Mouse (Mus musculus) heart, embryonic 11.5 days (tissue): ENCODE measurements at regions not wholly inside any gene's neighbourhood (a gene's known extent, or its start where the extent isn't known, plus 50 kb on each side); places are given as distances from the start of the nearest gene placed in this dataset.

Source experiments
- ATAC-seq: fragments of 200-750 bp; cut with Nextera tagmentation; replicated peaks from 2 replicates; pipeline ENCODE4 v1.8.0; 2017; ENCODE audit warnings: moderate library complexity; ENCODE audit not compliant: insufficient number of reproducible peaks, low FRiP score, low TSS enrichment
- H3K27ac ChIP-seq: fragments of 300-500 bp; sonication (generic); 2 replicates; pipeline ENCODE4 v1.5.1; 2014; ENCODE audit warnings: mild to moderate bottlenecking, low read depth, low read length
- H3K27me3 ChIP-seq: fragments of 300-500 bp; sonication (generic); 2 replicates; pipeline ENCODE4 v1.6.1; 2014; ENCODE audit warnings: mild to moderate bottlenecking, low read length, mixed read lengths; ENCODE audit not compliant: control insufficient read depth, insufficient read depth
- H3K36me3 ChIP-seq: fragments of 300-500 bp; sonication (generic); 2 replicates; pipeline ENCODE4 v1.6.1; 2014; ENCODE audit warnings: mild to moderate bottlenecking, low read length, moderate library complexity, mixed read lengths; ENCODE audit not compliant: control insufficient read depth, insufficient read depth
- H3K4me1 ChIP-seq: fragments of 300-500 bp; sonication (generic); 2 replicates; pipeline ENCODE4 v1.6.1; 2014; ENCODE audit warnings: low read length; ENCODE audit not compliant: control insufficient read depth, insufficient read depth
- H3K4me2 ChIP-seq: fragments of 300-500 bp; sonication (generic); 2 replicates; pipeline ENCODE4 v1.6.1; 2014; ENCODE audit warnings: mild to moderate bottlenecking, moderate library complexity
- H3K4me3 ChIP-seq: fragments of 300-500 bp; sonication (generic); 2 replicates; pipeline ENCODE4 v1.5.1; 2014; ENCODE audit warnings: low read depth, low read length
- H3K9ac ChIP-seq: fragments of 300-500 bp; sonication (generic); 2 replicates; pipeline ENCODE4 v1.6.1; 2014; ENCODE audit warnings: mild to moderate bottlenecking, low read depth, low read length, moderate library complexity
- H3K9me3 ChIP-seq: fragments of 300-500 bp; sonication (generic); replicated peaks from 2 replicates; pipeline ENCODE4 v1.6.1; 2016; ENCODE audit warnings: low read length; ENCODE audit not compliant: control insufficient read depth
- WGBS: fragments of 180-500 bp; shearing (Covaris S2); extraction: QIAGEN DNeasy Blood & Tissue Kit; methylation state at CpG from one replicate; pipeline ENCODE4 v1.1.7; 2014; ENCODE audit not compliant: insufficient replicate concordance; 5-methylcytosine and 5-hydroxymethylcytosine counted together

- ATAC-seq: no peak
- no peak overlapping the region for H3K9ac ChIP-seq
- no peak overlapping the region for H3K27ac ChIP-seq
- no peaks in the 10 kb centered on the region for H3K4me1 ChIP-seq
- no peaks in the 10 kb centered on the region for H3K27me3 ChIP-seq
- H3K36me3 ChIP-seq: no peaks in the 10 kb centered on the region
- no peak overlapping the region for H3K4me3 ChIP-seq
- no peaks in the 10 kb centered on the region for H3K9me3 ChIP-seq
- H3K4me2 ChIP-seq: no peak overlapping the region
- WGBS: 65% methylated on average over 3 of the region's 3 CpGs
These were observed 154.2 kb downstream of the Cetn3 start for GRCm38 (mm10) chr13:81937061-81937460.

DNA sequence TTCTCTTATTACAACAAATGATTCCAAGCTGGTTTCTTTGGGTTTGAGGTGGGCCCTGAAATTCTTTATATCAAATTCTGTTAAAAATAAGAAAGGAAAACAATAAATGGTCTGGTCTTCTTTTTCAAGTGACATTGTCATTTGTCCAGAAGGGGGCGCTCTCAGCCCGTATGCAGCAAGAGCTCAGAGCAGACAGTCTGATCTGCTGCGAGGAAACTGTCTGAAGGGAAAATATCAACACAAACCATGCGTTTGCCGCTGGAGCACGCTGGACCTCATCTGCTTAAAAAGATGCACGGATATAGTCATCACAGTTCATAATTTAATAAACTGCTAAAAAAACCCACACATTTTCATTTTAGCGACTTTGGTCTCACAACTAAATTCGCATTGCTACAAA, 161.2 kb downstream of the Cetn3 start:
- no peak for ATAC-seq
- WGBS: 17% methylated on average over 9 of the region's 9 CpGs
- H3K27ac ChIP-seq: no peak overlapping the region
- H3K36me3 ChIP-seq: no peaks in the 10 kb centered on the region
- peak overlapping the region; percentile 18; the same call in 1 of the 2 replicates for H3K4me3 ChIP-seq
- H3K4me1 ChIP-seq: peaks cover 2% of the 10 kb centered on the region; the same call in 1 of the 2 replicates
- peak overlapping the region; percentile 59 for H3K4me2 ChIP-seq
- H3K9me3 ChIP-seq: no peaks in the 10 kb centered on the region
- H3K27me3 ChIP-seq: no peaks in the 10 kb centered on the region
- H3K9ac ChIP-seq: no peak overlapping the region

DNA sequence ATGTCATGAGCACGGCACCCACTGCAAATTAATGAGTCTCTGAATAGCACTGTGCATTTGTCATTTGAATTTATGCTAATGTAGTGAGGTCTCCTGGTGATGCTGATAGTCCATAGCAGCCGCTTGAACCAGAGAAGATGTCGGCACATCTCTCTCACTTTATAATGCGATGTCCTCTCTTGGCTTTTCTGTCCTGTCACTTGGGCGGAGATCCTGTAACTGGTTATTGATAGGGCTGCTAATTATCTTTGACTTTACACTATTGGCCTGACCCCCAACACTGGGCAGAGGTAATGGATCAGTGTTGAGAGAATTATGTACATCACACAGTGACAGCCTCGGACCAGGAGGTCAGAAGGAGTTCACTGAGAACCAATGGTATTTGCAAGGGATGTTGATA, 161.6 kb downstream of the Cetn3 start:
- Histone ChIP-seq H3K4me2 (peak overlapping the region; percentile 59), H3K4me1 (peaks cover 2% of the 10 kb centered on the region; the same call in 1 of the 2 replicates), H3K4me3 (peak overlapping the region; percentile 18; the same call in 1 of the 2 replicates), H3K9ac (no peak overlapping the region), H3K36me3 (no peaks in the 10 kb centered on the region), H3K27me3 (no peaks in the 10 kb centered on the region), H3K9me3 (no peaks in the 10 kb centered on the region), H3K27ac (no peak overlapping the region)
- WGBS: 43% methylated on average over 6 of the region's 6 CpGs
- no peak for ATAC-seq

DNA sequence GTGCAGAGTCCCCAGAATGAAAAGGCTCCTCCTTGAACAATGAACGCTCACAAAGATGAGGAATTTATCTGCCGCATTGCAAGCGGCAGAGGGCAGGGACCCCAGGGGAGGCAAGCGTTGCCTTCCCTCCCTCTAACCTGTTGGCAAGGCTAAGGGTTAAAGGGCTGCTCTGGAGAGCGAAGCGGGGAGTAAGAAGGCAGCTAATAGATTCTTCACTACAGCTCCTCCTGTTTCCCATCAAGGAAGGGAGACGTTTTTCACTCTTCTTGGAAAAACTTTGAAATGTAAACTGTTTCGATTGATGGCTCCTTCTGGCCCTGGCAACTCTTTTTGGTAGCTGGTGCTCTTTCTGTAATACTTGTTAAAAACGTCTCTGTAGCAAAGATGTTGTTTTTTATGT, 162.9 kb downstream of the Cetn3 start:
- no peak for ATAC-seq
- peak overlapping the region; percentile 22 for H3K4me3 ChIP-seq

DNA sequence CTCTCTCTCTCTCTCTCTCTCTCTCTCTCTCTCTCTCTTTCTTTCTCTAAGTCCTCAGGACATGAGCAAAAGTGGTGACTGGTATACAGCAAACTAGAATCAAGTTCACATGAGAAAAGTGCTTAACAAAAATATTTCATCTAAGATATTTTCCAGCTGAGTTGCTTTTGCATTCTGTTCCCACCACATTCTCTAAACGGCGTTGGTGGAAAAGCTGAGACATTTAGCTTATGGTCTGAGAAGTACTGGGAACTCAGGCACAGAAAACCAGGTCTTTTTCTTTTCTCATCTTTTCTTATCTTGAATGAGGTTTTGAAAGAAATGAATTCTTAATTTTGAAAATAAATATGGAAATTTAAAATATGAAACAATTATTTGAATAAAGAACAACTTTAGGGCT, 182.6 kb downstream of the Cetn3 start:
- Histone ChIP-seq H3K27me3 (no peaks in the 10 kb centered on the region), H3K4me2 (no peak overlapping the region), H3K36me3 (no peaks in the 10 kb centered on the region), H3K4me1 (no peaks in the 10 kb centered on the region), H3K4me3 (no peak overlapping the region), H3K9me3 (no peaks in the 10 kb centered on the region), H3K27ac (no peak overlapping the region), H3K9ac (no peak overlapping the region)
- 72% methylated on average over 2 of the region's 2 CpGs for WGBS
- no peak for ATAC-seq

More for the DNA sequence above, 162.9 kb downstream of the Cetn3 start:
- Histone ChIP-seq H3K4me2 (peak overlapping the region; percentile 64), H3K27me3 (no peaks in the 10 kb centered on the region), H3K9ac (0 out of 2 replicates have a peak overlapping the region, but pooled peaks have one; percentile 40), H3K36me3 (no peaks in the 10 kb centered on the region), H3K4me1 (peaks cover 2% of the 10 kb centered on the region; the same call in 1 of the 2 replicates), H3K27ac (no peak overlapping the region), H3K9me3 (no peaks in the 10 kb centered on the region)
- 10% methylated on average over 9 of the region's 9 CpGs for WGBS

DNA sequence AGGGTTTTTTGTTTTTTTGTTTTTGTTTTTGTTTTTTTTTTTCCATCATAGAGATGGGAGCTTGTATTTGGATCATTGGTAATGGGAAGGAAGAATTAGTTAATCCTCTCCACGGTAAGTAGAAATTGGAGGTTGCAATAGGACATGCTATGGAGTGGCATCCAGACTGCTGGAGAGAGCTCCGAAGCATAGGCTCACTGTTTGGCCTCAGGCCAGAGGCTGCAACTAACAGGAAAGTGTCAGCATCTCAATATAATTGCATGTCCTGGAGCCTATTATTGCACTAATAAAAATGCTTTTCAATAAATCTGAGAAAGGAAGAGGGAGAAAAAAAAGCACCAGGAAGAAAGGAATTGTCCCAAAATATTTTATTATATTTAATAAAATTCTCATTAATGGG, 193.0 kb downstream of the Cetn3 start:
- Histone ChIP-seq H3K27ac (no peak overlapping the region), H3K4me2 (no peak overlapping the region), H3K9me3 (no peaks in the 10 kb centered on the region), H3K27me3 (no peaks in the 10 kb centered on the region), H3K36me3 (no peaks in the 10 kb centered on the region), H3K4me1 (no peaks in the 10 kb centered on the region), H3K9ac (no peak overlapping the region), H3K4me3 (no peak overlapping the region)
- ATAC-seq: no peak
- 72% methylated on average over 2 of the region's 2 CpGs for WGBS

DNA sequence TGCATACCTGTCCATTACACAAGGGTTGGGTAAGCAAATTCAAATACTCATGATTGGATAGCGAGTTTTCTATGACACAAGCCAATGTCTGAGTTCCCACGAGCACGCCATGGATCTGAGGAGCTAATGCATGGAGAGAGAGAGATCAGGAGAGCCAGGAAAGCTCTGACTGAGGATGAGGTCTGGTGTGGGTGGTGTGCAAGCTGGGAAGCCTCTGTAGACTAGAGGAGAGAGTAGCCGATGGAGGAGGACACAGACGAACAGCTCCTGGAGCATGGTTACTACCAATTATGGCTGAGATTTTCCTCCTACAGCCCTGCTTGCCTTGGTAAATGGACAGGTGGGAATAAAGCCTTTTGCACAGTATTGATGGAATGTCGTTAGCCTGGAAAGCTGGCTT, 195.1 kb downstream of the Cetn3 start:
- Histone ChIP-seq H3K4me1 (no peaks in the 10 kb centered on the region), H3K27ac (no peak overlapping the region), H3K27me3 (no peaks in the 10 kb centered on the region), H3K4me2 (no peak overlapping the region), H3K4me3 (no peak overlapping the region), H3K36me3 (no peaks in the 10 kb centered on the region), H3K9ac (no peak overlapping the region), H3K9me3 (no peaks in the 10 kb centered on the region)
- ATAC-seq: no peak
- WGBS: 78% methylated on average over 6 of the region's 6 CpGs

GRCm38 (mm10) chr13:81979289-81979688, 196.4 kb downstream of the Cetn3 start:
- Histone ChIP-seq H3K27ac (no peak overlapping the region), H3K27me3 (no peaks in the 10 kb centered on the region)
- ATAC-seq: no peak

GRCm38 (mm10) chr13:81980094-81980493, 197.2 kb downstream of the Cetn3 start:
- Histone ChIP-seq H3K4me1 (no peaks in the 10 kb centered on the region), H3K36me3 (no peaks in the 10 kb centered on the region), H3K9me3 (no peaks in the 10 kb centered on the region), H3K4me2 (no peak overlapping the region), H3K4me3 (no peak overlapping the region), H3K27ac (no peak overlapping the region), H3K9ac (no peak overlapping the region), H3K27me3 (no peaks in the 10 kb centered on the region)
- ATAC-seq: no peak
- WGBS: 75% methylated on average over 5 of the region's 5 CpGs

More at GRCm38 (mm10) chr13:81979289-81979688, 196.4 kb downstream of the Cetn3 start:
- Histone ChIP-seq H3K4me3 (no peak overlapping the region), H3K4me2 (no peak overlapping the region), H3K36me3 (no peaks in the 10 kb centered on the region), H3K9me3 (no peaks in the 10 kb centered on the region), H3K9ac (no peak overlapping the region), H3K4me1 (no peaks in the 10 kb centered on the region)
